Mouse (Mus musculus) left cerebral cortex, adult 9 months (tissue): ENCODE measurements at regions not wholly inside any gene's neighbourhood (a gene's known extent, or its start where the extent isn't known, plus 50 kb on each side); places are given as distances from the start of the nearest gene placed in this dataset.

Experiments used
- DNase-seq, 2 experiments: peaks; one replicate each; pipeline ENCODE4 v3.0.0; 2022; ENCODE audit warnings: low spot score in 2 of 2

DNA sequence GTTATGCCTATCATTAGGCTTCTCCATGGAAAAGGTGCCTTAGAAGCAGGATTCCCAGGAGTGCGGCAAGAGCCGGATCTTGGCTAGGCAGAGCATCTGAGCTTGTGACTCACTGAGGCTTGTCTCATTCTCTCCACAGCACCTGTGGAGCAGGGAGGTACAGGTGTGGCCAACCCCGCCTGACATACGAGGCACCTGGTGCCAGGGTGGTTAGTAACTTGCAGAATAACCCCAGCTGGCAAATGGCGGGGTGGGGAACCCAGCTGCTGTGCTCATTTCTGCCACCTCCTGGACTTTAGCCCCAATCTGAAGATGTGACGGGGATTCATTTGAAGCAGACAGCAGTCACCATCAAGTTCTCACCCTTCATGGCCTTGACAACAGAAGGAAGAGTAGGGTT, 96.2 kb downstream of the Pdgfra start:
- no peak for DNase-seq

DNA sequence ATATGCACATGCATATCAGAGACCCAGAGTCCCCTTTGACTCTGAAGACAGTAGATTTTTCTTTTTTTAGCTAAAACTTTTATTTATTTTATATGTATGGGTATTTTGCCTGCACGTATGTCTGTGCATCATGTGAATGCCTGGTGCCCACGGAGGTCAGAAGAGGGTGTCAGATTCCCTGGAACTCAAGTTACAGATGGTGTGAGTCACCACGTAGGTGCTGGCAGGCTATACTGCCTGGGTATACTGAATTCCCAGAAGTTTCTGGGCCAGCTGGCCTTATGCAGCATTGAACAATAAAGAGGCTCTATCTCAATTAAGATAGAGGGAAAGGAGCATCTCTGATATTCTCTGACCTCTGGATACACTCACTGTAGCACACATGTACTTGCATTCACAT, 97.6 kb downstream of the Pdgfra start:
- no peak for DNase-seq

DNA sequence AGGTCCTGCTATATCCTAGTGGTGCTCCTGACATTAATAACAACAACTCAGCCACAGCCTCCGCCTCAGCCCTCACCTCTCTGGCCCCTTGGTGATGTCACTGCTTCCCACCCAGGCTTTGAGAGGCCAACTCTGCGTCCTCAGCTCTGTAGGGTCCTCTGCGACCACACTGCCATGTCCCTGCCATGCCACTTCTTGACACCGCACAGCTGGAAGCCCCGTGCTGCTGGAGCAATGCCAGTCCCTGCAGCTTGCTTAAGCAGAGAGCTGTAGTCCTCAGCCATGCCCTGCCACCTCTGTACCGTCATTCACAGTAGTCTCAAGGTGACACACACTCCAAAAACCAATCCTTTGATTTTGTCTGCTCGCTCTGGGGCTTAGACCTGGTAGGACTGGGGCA, 101.3 kb downstream of the Pdgfra start:
- DNase-seq: no peak

DNA sequence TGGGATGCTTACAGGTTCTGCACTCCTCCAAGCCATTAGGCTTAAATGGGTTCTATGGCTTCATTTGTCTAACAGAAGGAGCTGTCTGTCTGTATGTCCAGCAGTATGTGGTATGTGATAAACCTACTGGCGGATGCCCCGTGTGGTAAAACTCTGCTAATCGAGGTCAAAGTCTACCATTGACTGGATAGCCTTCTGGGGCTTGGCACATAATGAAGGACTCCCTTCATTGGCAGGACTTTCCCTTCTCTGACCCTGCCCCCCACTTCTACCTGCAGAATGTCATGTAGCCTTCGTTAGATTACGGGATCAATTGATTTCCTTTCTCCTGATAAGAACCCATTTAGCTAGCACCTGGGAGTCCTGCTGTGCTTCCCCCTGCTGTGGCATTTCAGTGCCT, 101.7 kb downstream of the Pdgfra start:
- DNase-seq: no peak

DNA sequence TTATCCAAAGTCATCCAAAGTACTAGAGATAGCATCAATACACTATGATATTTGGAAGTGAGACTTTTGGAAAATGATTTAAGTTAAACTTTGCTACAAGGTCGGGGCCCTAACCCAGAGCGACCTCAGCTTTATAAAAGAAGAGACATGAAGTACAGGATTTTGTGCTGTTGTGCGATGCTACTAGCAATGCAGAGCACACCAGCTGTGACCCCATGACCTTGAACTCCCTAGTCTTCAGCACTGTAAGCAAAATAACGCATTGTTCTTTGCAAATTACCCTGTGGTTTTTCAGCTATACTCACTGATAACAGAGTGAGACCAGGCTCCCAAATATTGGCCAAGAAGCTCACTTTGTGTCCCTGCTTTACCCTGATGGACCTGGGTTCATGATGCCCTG, 104.1 kb downstream of the Pdgfra start:
- no peak for DNase-seq

DNA sequence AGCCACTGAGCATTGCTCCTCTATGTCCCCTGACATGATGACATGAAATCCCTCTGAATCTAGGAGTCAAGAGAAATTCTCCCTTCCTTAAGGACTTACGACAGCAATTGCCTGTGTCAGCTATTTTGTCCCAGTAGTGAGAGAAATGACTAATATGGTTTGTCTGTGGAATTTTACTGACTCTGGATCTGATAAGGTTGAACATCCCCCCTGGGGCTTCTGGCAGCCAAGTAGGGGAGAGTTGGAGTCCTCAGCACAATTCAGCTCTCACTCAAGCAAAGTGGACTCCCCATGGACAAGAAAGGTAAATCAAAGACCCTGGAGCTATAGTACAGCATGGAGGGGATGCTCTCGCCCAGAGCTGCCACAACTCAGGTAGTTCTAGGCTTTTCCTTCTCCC, 105.0 kb downstream of the Pdgfra start:
- no peak for DNase-seq

DNA sequence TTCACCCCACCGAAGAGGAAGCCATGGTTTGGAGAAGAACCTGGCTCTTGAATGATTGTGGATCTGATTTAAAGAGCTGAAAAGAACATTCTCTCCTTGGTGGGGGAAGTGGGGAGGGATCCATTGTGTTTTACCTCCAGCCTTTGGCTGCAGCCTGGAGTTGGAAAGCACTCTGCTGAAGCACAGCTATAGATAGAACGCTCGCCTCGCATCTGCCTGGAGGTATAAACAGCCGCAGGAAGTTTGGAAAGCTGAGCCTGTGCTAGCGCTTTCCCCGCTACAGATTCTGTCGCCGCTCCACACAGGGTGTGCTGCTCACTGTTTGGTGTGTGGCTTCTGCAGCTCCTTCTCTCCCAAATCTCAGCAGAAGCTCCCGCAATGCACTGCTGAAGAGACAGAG, 108.2 kb downstream of the Pdgfra start:
- peak; percentile 19 to 62 for DNase-seq

DNA sequence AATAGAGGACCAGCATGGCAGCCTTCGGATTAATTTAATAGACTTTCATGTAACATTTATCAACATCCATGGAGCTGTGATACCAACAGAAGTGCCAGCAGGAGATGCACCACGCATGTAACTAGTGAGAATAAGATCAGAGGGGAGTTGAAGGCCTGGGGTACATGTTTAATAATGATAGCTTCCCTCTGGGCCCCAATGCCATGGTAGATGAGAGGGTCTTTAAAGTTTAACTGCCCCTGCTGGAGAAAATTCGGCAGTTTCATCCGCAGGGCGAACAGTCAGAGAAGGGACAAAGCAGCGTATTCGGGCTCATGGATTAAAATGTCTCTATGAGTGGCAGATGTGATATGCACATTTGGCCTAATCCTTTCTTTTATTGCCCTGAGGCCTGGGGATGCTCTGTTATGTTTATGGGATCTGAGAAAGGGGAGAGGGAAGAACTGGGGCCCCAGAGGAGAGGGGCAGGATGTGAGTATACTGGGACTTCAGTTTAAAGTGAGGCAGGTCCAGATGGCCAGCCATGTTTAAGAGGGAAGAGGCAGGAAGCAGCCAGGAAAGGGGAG, 114.1 kb downstream of the Pdgfra start:
- DNase-seq: no peak

DNA sequence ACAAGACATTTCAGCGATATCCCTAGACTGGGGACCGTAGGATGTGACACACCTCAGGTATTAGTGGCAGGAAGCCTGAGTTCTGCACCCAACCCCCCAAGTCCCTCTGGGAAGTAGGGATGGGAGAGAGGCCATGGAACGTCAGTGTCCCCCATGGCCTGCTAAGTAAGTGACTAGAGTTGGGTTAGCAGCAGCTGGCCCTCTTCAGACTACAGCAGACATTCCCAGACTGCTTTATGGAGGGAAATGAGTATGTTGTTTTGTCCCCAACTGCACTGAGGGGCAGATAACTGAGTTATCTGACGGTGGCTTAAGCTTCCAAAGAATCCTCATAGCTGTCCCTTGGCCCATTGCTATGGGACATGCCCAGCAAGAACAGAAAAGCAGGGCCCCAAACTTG, 114.8 kb downstream of the Pdgfra start:
- DNase-seq: no peak

DNA sequence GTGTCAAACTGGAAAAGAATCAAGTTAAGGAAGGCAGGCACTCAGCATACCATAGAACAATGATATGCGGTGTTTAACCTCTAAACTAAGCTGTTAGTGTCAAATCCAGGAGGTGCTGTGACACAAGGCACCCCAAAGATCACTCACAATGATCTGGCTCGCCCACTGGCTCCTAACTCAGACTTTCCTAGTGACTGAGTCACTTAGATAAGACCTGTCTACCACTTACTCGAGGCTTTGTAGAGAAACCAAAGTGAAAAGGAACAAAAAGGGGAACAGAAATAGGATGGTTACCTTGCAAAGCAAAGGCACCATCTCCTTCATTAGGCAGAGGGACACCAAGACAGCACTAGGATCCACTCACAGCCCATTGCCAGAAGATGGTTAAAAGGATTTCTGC, 115.7 kb downstream of the Pdgfra start:
- no peak for DNase-seq

DNA sequence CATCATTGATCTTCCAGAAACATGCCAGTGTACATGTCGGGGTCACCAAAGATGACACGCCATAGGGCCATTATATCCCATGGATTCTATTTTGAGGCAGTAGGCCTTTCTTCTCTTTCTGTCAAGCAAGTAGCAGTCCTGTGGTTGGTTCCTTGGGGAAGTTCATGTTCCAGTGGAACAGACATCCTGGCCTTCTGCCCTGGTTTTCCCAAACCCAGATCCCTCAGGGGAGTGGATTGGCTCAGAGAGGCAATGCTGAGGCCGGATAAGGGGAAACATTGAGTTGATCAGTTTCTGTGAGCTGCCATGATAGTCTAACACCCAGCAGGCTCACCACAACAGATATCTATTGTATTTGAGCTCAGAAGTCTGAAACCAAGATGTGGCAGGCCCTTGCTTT, 125.9 kb downstream of the Pdgfra start:
- DNase-seq: no peak

DNA sequence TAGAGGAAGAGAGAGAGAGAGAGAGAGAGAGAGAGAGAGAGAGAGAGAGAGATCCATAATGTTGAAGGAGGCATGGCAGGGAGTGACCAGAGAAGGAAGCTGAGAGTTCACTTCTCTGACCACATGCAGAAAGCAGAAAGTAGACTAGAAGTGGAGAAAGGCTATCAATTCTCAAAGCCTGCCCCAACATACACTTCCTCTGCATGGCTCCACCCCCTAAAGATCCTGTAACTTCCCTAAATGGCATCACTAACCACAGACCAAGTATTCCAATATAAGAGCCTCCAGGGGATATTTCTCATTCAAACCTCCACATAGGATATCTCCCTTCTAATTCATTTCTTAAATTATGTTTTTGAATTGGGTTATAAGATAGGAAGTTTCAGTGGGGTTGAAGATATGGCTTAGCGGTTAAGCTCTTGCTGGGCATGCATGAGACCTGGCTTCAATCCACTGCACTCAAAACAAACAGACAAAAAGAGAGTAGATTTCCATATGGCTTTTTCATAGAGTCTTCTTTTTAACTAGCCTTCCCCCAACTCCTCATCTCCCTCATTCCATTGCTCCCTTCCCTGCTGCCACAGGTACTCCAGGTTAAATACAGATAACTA, 127.6 kb downstream of the Pdgfra start:
- no peak for DNase-seq

DNA sequence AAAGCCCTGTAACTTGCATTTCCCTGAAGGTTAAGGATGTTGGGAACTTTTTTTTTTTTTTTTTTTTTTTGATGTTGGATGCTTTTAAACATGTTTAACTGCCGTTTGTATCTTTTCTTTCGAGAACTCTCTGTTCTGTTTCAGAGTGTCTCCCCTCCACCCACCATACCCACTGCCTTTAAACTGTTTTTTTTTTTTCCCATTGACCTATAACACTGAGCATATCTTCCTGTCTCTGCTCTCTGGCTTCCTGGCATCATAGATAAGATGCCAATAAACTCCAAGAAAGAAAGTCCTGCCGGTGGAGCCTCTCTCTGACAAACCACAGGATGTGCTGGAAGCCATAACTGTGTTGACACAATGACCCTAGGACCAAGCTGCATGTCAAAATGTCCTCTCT, 128.6 kb downstream of the Pdgfra start:
- no peak for DNase-seq

DNA sequence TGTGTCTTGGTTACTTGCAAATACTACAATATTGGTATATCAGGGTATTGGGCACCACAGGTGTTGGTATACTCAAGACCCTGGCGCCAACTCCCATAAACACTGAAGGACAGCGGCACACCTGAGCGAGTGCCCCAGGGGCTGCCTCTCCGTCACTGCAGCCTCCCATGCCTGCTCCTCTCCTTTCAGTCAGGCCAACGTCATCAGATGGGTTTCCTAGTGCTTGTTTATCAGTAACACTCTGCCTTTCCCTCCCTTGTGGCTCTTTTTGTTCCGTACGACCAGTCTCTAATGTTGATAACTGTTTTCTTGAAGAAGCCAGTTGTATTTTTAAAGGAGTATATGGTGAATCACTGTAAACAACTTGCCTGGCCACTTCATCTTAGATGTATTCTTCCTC, 129.4 kb downstream of the Pdgfra start:
- no peak for DNase-seq

DNA sequence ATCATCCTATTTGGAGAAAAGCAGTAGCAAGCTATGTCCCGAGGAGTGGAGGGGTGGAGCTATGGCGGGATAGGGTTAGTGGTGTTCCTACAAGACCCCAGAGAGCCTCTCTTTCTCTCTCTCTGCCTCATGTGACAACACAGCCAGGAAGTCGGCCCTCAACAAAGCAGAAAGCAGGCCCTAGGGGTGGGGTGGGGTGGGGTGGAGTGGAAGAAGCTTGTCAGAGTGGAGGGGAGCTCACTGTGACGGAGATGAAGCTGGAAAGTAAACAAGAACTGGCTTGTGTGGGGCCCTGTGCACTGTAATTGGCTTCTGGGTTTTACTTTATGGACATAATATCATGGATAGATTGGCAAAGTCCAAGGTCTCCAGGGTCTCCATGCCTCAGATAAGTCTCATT, 130.5 kb downstream of the Pdgfra start:
- no peak for DNase-seq

DNA sequence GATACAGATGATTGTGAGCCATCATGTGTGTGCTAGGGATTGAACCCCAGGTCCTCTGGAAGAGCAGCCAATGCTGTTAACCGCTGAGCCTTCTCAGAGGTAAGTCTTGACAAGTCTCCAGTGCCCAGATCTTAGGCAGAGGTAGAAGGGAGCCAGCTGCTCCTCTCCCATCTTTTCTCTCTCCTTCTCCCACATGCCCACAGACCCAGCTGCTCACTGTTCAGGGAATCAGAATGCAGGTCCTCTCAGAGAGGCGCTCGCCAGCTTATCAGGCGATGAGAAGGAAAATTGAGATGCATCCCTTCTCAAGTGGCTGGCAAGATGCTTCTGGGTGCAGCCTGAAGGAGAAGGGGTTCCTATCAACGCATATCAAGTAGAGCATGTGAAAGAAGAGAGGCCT, 131.7 kb downstream of the Pdgfra start:
- peak in 1 of 2 experiments; percentile 20 for DNase-seq

DNA sequence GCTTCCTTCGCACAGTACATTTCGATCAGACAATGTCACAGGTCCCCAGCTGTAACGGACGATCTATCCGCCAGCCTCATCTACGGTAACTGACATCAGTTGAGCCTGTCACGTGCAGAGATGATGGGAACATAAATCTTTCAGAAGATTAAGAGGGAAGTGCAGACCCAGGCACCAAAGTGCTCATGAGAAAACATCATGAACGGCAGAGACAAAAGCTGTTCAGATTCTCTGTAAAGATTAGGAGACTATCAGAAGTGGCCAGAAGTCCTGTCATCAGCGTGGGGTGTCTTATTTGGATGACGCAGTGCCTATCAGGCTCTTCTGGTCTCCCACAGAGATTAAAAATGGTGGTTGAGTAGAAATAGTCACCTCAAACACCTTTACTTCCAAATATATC, 133.9 kb downstream of the Pdgfra start:
- no peak for DNase-seq

DNA sequence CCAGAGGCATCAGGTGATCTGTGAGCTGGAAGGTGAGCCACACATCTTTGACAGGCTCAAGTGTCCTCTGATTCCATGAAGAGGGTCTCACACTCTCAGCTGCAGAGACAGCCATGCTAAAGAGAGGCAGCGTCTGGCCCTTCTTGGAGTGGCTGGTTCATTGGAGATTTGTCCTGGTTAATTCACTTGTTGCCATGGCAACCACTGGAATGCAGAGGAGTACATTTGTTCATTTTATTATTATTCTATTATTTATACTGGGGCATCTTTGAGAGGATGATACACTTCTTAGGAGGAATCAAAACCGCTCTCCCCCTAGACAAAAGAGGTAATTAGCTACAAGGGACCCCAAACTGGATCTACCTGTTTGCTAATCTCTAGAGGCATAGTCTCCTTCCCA, 143.6 kb downstream of the Pdgfra start:
- no peak for DNase-seq

DNA sequence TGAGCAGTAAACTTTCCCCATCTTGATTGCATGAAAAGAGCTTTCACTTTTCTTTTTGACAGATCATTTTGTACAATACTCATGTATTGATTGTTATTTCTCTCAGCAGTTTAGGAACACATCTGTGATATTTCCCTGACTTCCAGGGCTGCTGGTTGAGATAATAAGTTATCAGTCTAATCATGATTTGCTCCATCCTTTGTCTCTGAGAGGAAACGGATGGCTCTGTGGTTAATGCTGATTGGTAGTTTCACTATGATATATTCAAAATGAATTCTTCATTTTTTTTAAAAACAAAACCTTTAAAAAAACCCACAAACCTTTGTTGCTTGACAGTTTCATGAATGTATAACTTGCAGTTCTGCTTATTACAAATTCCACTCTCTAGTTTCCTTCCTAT, 160.8 kb downstream of the Pdgfra start:
- no peak for DNase-seq

DNA sequence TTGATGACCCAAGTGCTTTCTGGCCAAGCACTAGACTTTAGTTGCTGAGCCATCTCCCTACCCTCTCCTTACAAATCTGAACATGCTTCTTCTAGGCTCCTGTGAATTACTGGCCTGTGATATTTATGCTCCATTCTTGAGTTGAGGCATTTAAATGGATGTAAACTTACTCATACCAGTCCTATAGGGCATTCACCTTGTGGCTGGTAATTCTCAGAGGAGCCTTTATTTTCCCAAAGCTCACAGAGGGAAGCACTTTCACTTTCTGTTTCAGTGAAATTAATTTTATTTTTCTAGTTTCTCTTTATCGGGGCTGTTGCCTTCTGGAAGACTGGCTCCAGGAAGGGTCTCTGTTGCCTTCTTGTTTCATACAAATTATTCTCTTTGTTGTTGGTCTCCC, 163.9 kb downstream of the Pdgfra start:
- DNase-seq: no peak

DNA sequence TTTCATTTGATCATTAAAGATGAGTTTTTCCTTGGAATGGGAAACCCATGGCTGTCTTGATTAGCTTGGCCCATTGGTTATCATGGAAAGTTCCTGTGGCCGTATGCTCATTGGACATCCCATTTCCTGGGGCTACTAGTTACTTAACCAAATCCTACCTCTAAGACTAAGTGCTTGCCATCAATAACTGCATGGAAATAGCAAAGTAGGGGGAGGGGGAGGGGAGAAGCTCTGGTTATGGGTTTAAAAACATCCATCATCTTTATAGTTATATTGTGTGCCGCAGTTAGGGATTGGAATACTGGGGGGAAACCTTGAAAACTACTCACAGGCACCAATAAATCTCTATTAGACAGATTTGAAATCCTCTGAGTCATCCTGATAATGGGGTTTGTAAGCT, 168.4 kb downstream of the Pdgfra start:
- DNase-seq: no peak

DNA sequence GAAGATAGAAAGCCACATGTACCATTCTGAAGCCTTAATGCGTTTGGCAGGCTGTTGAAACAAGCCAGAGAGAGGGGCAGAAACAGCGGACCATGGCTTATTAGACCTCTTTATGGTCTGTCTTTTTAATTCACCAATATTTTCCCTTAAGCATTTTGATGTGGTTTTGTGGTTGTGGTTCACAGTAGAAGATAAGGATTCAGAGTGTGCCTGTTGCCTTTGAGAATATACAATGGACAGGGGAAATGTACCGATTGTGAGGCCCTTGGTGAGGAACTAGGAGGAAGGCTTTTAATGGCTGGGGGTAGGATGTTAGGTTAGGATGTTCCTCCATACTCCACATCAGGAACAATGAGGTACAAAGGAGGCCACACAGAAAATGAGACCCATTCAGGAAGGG, 182.0 kb downstream of the Pdgfra start:
- no peak for DNase-seq

DNA sequence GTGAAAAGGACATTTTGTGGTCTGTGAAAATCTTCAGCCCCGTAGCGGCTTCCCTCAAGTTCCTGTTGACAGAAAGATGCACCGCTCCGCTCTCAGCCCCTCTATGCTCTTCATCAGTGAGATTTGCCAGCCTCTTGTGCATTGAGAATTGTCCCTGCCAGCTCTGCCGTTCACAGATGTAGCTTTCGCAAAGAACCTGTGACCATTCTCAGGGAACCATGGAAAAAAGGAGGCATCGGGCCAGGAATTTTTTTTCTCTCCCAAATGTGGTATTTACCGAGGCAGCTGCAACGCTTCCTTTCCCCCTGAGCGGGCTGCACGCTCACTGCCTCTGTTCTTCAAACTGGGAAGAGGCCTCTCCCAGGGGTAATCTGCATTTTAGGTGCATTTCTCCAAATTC, 184.4 kb downstream of the Pdgfra start:
- DNase-seq: peak in 1 of 2 experiments; percentile 20

DNA sequence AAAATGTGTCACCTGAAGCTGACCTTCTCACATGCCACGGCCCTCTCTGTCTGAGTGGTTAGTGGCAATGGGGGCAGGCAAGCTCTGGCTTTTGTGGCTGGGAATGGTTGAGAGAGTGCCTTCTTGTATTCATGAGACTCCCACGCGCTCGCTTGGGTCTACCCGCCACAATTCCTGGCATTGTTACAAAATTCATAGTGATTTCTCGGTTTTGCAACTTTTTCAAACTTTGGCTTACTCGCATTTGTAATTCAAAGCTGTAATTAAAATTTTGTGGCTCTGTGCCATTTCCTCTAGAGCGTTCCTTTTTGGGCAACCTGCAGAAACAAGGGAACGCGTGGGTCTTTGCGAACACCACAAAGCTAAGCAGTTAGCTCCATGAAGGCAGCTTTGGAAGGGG, 186.3 kb downstream of the Pdgfra start:
- DNase-seq: peak in 1 of 2 experiments; percentile 66
